Mouse (Mus musculus): ENCODE data around the gene Krtap1-5. TPM values are rescaled to one million over a fixed set of nuclear protein-coding genes. Genes with fewer than 3 reads are reported as not detected.

Krtap1-5 gene
- total and polyA plus RNA-seq, 3 experiments = not detected

- Histone ChIP-seq H3K27ac (ENCODE audit: insufficient read depth, low read depth) (no peak within 1 kb of the TSS), H3K4me1 (ENCODE audit: control insufficient read depth in 1 of 2, insufficient read depth in 2 of 2) (peaks cover 5 to 13% of the 10 kb centered on the region in 2 experiments), H3K9me3 (replicated peaks; ENCODE audit: low read length) (no peaks in the 10 kb centered on the region), H3K27me3 (replicated peaks) (peaks cover 41% of the 10 kb centered on the region), H3K4me3 (replicated peaks in 1 of 3; ENCODE audit: low read depth in 2 of 3, low read length in 2 of 3, poor library complexity in 1 of 3) (no peak within 1 kb of the TSS), H3K9ac (ENCODE audit: insufficient read depth, low read depth) (no peak within 1 kb of the TSS), H3K79me2 (replicated peaks; ENCODE audit: control insufficient read depth, extremely low read depth, insufficient read depth, poor library complexity, severe bottlenecking) (no peaks in the 10 kb centered on the region), H3K36me3 (replicated peaks in 1 of 2; ENCODE audit: control insufficient read depth in 1 of 2, insufficient read depth in 1 of 2, low read length in 1 of 2) (no peaks in the 10 kb centered on the region), H3K4me2 (ENCODE audit: insufficient read depth, low read depth, poor library complexity, severe bottlenecking) (no peak within 1 kb of the TSS)
- TF ChIP-seq POLR2A (IDR thresholded peaks at IDR 0.05; ENCODE audit: low read depth, low read length) = no peak
- TF ChIP-seq MEF2A (IDR thresholded peaks at IDR 0.05; ENCODE audit: borderline replicate concordance, low read depth, low read length) = no peak
- no peak for TF ChIP-seq USF1 (IDR thresholded peaks at IDR 0.05; ENCODE audit: low read depth, low read length)
- TF ChIP-seq NRF1 (IDR thresholded peaks at IDR 0.05; ENCODE audit: low read depth, low read length) = no peak
- in situ Hi-C loops (cut with MboI; ENCODE audit: low pct_ligation_motif_present, low pct_unique_long_range_greater_than_20kb, low sequenced_read_pairs) (no loop called here), dilution Hi-C loops (cut with MboI; ENCODE audit: extremely low pct_ligation_motif_present, extremely low pct_unique_long_range_greater_than_20kb, low sequenced_read_pairs) (no loop called here)
- DNase-seq (ENCODE audit: extremely low read depth) = no peak
Observed at GRCm38 (mm10) chr11:99559366-99559765, 21.4 kb downstream of the Krtap1-5 start, which contains the start of gene Gm11939. TSS of gene Gm11939 (minus strand) at chr11:99559466.

- Histone ChIP-seq H3K4me2 (ENCODE audit: insufficient read depth, low read depth, poor library complexity, severe bottlenecking) (no peak overlapping the region), H3K9ac (ENCODE audit: insufficient read depth, low read depth) (no peak overlapping the region), H3K27ac (ENCODE audit: insufficient read depth, low read depth) (no peak overlapping the region), H3K4me3 (replicated peaks in 1 of 3; ENCODE audit: low read depth in 2 of 3, low read length in 2 of 3, poor library complexity in 1 of 3) (no peak overlapping the region), H3K27me3 (replicated peaks) (peaks cover 50% of the 10 kb centered on the region), H3K9me3 (replicated peaks; ENCODE audit: low read length) (no peaks in the 10 kb centered on the region), H3K79me2 (replicated peaks; ENCODE audit: control insufficient read depth, extremely low read depth, insufficient read depth, poor library complexity, severe bottlenecking) (no peaks in the 10 kb centered on the region), H3K36me3 (replicated peaks in 1 of 2; ENCODE audit: control insufficient read depth in 1 of 2, insufficient read depth in 1 of 2, low read length in 1 of 2) (no peaks in the 10 kb centered on the region), H3K4me1 (ENCODE audit: control insufficient read depth in 1 of 2, insufficient read depth in 2 of 2) (peaks cover 5 to 8% of the 10 kb centered on the region in 2 experiments)
- dilution Hi-C loops (cut with MboI; ENCODE audit: extremely low pct_ligation_motif_present, extremely low pct_unique_long_range_greater_than_20kb, low sequenced_read_pairs) = no loop called here
- no peak for DNase-seq (ENCODE audit: extremely low read depth)
- TF ChIP-seq MXI1 (IDR thresholded peaks at IDR 0.05; ENCODE audit: low read depth, low read length) (no peak), ZNF384 (IDR thresholded peaks at IDR 0.05; ENCODE audit: low read depth, low read length) (peak; percentile 92)
- in situ Hi-C loops (cut with MboI; ENCODE audit: low pct_ligation_motif_present, low pct_unique_long_range_greater_than_20kb, low sequenced_read_pairs) = no loop called here
Observed at GRCm38 (mm10) chr11:99557976-99558745, 22.7 kb downstream of the Krtap1-5 start.

GRCm38 (mm10) chr11:99556753-99557152, 24.1 kb downstream of the Krtap1-5 start, which contains the start of gene Krtap3-2:
TSS of gene Krtap3-2 (minus strand) at chr11:99556853.
- dilution Hi-C loops (cut with MboI; ENCODE audit: extremely low pct_ligation_motif_present, extremely low pct_unique_long_range_greater_than_20kb, low sequenced_read_pairs) (no loop called here), in situ Hi-C loops (cut with MboI; ENCODE audit: low pct_ligation_motif_present, low pct_unique_long_range_greater_than_20kb, low sequenced_read_pairs) (no loop called here)
- Histone ChIP-seq H3K4me2 (ENCODE audit: insufficient read depth, low read depth, poor library complexity, severe bottlenecking) (no peak within 1 kb of the TSS), H3K9ac (ENCODE audit: insufficient read depth, low read depth) (no peak within 1 kb of the TSS), H3K27me3 (replicated peaks) (peaks cover 57% of the 10 kb centered on the region), H3K9me3 (replicated peaks; ENCODE audit: low read length) (no peaks in the 10 kb centered on the region), H3K79me2 (replicated peaks; ENCODE audit: control insufficient read depth, extremely low read depth, insufficient read depth, poor library complexity, severe bottlenecking) (no peaks in the 10 kb centered on the region), H3K4me3 (replicated peaks in 1 of 3; ENCODE audit: low read depth in 2 of 3, low read length in 2 of 3, poor library complexity in 1 of 3) (no peak within 1 kb of the TSS), H3K27ac (ENCODE audit: insufficient read depth, low read depth) (no peak within 1 kb of the TSS), H3K36me3 (replicated peaks in 1 of 2; ENCODE audit: control insufficient read depth in 1 of 2, insufficient read depth in 1 of 2, low read length in 1 of 2) (no peaks in the 10 kb centered on the region), H3K4me1 (ENCODE audit: control insufficient read depth in 1 of 2, insufficient read depth in 2 of 2) (peaks cover 0 to 6% of the 10 kb centered on the region in 2 experiments; a peak in 2 of 4 replicates)
- no peak for TF ChIP-seq ZC3H11A (IDR thresholded peaks at IDR 0.05; ENCODE audit: low read depth, low read length)
- TF ChIP-seq KAT2A (IDR thresholded peaks at IDR 0.05; ENCODE audit: insufficient replicate concordance, low read length) = no peak
- TF ChIP-seq SIN3A (IDR thresholded peaks at IDR 0.05; ENCODE audit: low read length) = no peak
- no peak for TF ChIP-seq SMC3 (IDR thresholded peaks at IDR 0.05; ENCODE audit: low read depth, low read length)
- TF ChIP-seq MEF2A (IDR thresholded peaks at IDR 0.05; ENCODE audit: borderline replicate concordance, low read depth, low read length) = no peak
- TF ChIP-seq CTCF (conservative IDR thresholded peaks at IDR 0.05 in 1 of 2, IDR thresholded peaks at IDR 0.05 in 1 of 2; ENCODE audit: low read depth in 2 of 2, low read length in 2 of 2) = no peak
- TF ChIP-seq CHD2 (IDR thresholded peaks at IDR 0.05; ENCODE audit: low read length) = no peak
- TF ChIP-seq USF2 (conservative IDR thresholded peaks at IDR 0.05; ENCODE audit: low read depth, low read length) = no peak
- no peak for TF ChIP-seq HCFC1 (IDR thresholded peaks at IDR 0.05; ENCODE audit: low read depth, low read length)
- DNase-seq (ENCODE audit: extremely low read depth) = no peak
